Mouse (Mus musculus) heart, postnatal 0 days (tissue): ENCODE measurements around the gene Slc39a11. TPM values are rescaled to one million over a fixed set of nuclear protein-coding genes. Genes with fewer than 3 reads are reported as not detected.

Experiments used
- ATAC-seq: fragments of 200-750 bp; cut with Nextera tagmentation; 2 replicates; pipeline ENCODE4 v1.8.0; 2017; ENCODE audit warnings: low read depth, moderate number of reproducible peaks, moderate library complexity; ENCODE audit not compliant: insufficient read depth
- DNase-seq: peaks from one replicate; pipeline ENCODE4 v3.0.0-alpha.2; 2016; ENCODE audit warnings: low spot score
- H3K27ac ChIP-seq: fragments of 300-500 bp; sonication (generic); 2 replicates; pipeline ENCODE4 v1.5.1; 2014; ENCODE audit warnings: low read depth, mild to moderate bottlenecking
- H3K27me3 ChIP-seq: fragments of 300-500 bp; sonication (generic); 2 replicates; pipeline ENCODE4 v1.6.1; 2014; ENCODE audit warnings: low read length, mixed read lengths; ENCODE audit not compliant: control insufficient read depth, insufficient read depth
- H3K36me3 ChIP-seq: fragments of 300-500 bp; sonication (generic); replicated peaks from 2 replicates; pipeline ENCODE4 v1.6.1; 2014; ENCODE audit warnings: low read length, mixed read lengths; ENCODE audit not compliant: control insufficient read depth, insufficient read depth
- H3K4me1 ChIP-seq: fragments of 300-500 bp; sonication (generic); 2 replicates; pipeline ENCODE4 v1.6.1; 2014; ENCODE audit warnings: antibody characterized with exemption; ENCODE audit not compliant: control insufficient read depth, insufficient read depth
- H3K4me2 ChIP-seq: fragments of 300-500 bp; sonication (generic); 2 replicates; pipeline ENCODE4 v1.6.1; 2014; ENCODE audit warnings: low read depth, mild to moderate bottlenecking, low read length, moderate library complexity
- H3K4me3 ChIP-seq: fragments of 300-500 bp; sonication (generic); 2 replicates; pipeline ENCODE4 v1.5.1; 2014; ENCODE audit warnings: low read depth, low read length
- H3K9ac ChIP-seq: fragments of 300-500 bp; sonication (generic); replicated peaks from 2 replicates; pipeline ENCODE4 v1.6.1; 2014; ENCODE audit warnings: low read depth, low read length, mixed read lengths
- H3K9me3 ChIP-seq: fragments of 300-500 bp; sonication (generic); replicated peaks from 2 replicates; pipeline ENCODE4 v1.6.1; 2016; ENCODE audit warnings: low read length; ENCODE audit not compliant: control insufficient read depth
- CTCF ChIP-seq: IDR thresholded peaks from 2 replicates; pipeline ENCODE4 v1.5.1; 2016; ENCODE audit warnings: antibody characterized with exemption, control low read depth, low read depth
- EP300 ChIP-seq: IDR thresholded peaks from 2 replicates; pipeline ENCODE4 v1.6.1; 2016; ENCODE audit warnings: antibody characterized with exemption, low read depth
- WGBS: fragments of 180-500 bp; shearing (Covaris S2); extraction: QIAGEN DNeasy Blood & Tissue Kit; methylation state at CpG from one replicate; pipeline ENCODE4 v1.1.7; 2014; 5-methylcytosine and 5-hydroxymethylcytosine counted together
- polyA plus RNA-seq: library from polyadenylated mRNA; unstranded; fragments of >200 nt; fragmentation: Nextera tagmentation; extraction: Ambion mirVana; gene quantifications from 2 replicates; pipeline ENCODE4 v1.2.1, GENCODE M21; 2015
- total RNA-seq: library from RNA; depleted of rRNA; stranded (reverse); fragments of >200 nt; gene quantifications from 2 replicates; pipeline ENCODE4 v1.2.3, GENCODE M21; 2014; ENCODE audit warnings: low replicate concordance

The Slc39a11 gene
- total and polyA plus RNA-seq, 2 experiments from 2014 or later: 8.6 to 16.3 TPM

DNA sequence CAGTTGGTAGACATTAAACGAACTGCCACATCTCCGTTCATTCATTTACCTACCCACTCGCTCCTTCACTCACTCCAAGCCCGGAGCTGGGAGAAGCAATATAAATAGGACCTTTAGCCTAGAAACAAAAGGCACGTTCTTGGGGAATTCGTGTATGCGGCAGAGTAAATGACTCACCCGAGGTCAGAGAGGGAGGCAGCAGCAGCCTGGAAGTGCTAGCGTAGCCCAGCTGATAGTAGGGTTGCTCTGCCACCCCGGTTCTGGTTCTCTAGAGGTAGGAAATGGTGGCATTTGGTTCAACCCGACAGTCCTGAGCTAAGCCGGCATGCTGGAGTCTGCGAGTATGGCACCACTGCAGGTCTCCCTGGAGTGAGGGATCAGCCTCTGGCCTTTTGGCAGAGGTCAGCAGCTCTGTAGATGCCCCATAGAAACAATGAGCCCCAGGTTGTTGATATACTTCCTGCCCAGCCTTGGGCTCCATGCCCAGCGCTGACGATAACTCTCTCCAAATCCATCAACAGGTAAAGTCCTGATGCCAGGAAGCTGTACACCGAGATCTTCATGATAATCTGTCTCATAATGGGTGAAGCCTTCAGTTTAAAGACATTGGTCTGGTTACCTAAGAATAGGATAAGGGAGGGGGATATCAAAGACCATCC, 440.5 kb downstream of the Slc39a11 start:
- Histone ChIP-seq H3K4me1 (no peaks in the 10 kb centered on the region), H3K27ac (no peak overlapping the region), H3K4me2 (no peak overlapping the region), H3K9ac (no peak overlapping the region), H3K36me3 (no peaks in the 10 kb centered on the region), H3K27me3 (no peaks in the 10 kb centered on the region), H3K9me3 (no peaks in the 10 kb centered on the region), H3K4me3 (no peak overlapping the region)
- no peak for TF ChIP-seq CTCF
- TF ChIP-seq EP300: no peak
- no peak for ATAC-seq
- no peak for DNase-seq
- WGBS: 60% methylated on average over 16 of the region's 16 CpGs

DNA sequence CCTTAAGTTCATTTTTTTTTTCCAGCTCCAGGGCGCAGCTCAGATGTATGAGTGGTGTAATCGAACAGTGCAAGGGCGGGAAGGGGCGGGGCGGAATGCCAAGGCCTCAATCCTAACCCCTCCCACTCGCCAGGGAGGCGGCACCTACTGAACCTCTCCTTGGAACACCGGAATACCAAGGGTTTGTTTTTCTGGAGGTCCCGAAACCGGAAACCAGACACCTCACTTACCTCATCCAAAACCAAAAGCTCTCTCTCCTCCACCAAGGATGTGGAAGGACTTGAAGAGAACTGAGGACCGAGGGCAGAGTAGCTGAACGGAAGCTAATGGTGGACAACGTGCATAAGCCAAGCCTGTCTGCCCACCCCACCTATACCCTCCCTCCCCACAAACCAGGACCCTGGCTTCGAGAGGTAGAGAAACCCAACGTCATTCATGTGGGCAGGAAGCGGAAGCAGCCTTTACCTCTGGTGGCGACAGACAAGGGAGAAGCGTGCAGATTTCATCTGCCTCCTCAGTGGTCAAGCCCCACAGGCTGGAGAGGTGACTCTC, 441.3 kb downstream of the Slc39a11 start:
- Histone ChIP-seq H3K9me3 (no peaks in the 10 kb centered on the region), H3K4me1 (no peaks in the 10 kb centered on the region), H3K27ac (no peak overlapping the region), H3K36me3 (no peaks in the 10 kb centered on the region), H3K9ac (no peak overlapping the region), H3K27me3 (no peaks in the 10 kb centered on the region), H3K4me2 (no peak overlapping the region), H3K4me3 (no peak overlapping the region)
- ATAC-seq (no peak), DNase-seq (no peak)
- no peak for TF ChIP-seq CTCF
- TF ChIP-seq EP300: no peak
- 70% methylated on average over 18 of the region's 18 CpGs for WGBS

DNA sequence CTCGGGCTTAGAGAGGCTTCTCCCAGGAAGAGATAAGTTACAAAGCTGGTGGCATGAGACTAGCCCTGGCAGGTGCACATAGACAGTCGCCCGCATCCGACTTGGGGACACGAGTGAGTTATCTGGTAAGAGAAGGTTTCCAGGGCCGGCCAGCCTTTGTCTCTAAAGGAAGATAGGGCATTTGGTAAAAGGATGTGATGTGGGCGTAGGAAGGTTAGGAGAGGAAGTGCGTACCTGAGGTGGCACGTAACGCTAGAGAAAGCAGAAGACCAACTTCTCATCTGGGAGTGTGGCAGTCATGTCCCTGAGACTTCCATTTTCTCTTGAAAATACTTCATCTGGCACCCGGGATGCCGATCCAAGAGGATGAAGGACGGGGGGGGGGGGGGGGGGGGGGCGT, 441.9 kb downstream of the Slc39a11 start:
- Histone ChIP-seq H3K4me3 (no peak overlapping the region), H3K4me2 (no peak overlapping the region), H3K4me1 (no peaks in the 10 kb centered on the region), H3K27ac (no peak overlapping the region), H3K36me3 (no peaks in the 10 kb centered on the region), H3K27me3 (no peaks in the 10 kb centered on the region), H3K9ac (no peak overlapping the region), H3K9me3 (no peaks in the 10 kb centered on the region)
- TF ChIP-seq CTCF (no peak), EP300 (no peak)
- ATAC-seq: no peak
- DNase-seq: no peak
- WGBS: 74% methylated on average over 13 of the region's 14 CpGs

DNA sequence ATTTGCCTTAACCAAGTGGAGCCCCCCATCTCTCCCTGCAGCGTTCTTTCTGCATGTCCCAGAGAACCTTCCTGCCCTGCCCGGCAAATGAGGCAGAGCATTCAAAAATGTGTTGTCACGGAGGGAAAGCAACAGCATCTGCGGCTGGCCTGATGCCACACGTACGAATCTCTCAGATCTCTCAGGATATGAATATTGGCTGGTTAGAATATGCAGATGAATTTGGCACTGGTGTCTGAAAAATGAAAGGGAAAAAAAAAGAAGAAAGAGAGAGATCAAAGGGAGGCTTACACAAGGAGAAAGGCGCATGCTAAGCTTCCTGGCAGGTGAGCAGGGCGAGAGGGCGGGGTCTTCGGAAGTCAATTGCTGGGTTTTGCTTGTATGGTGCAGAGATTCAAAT, 443.8 kb downstream of the Slc39a11 start:
- H3K9me3 ChIP-seq: no peaks in the 10 kb centered on the region
- 0 out of 2 replicates have a peak, but pooled peaks cover 3% of the 10 kb centered on the region for H3K4me1 ChIP-seq
- no peak for DNase-seq
- ATAC-seq: no peak
- H3K36me3 ChIP-seq: no peaks in the 10 kb centered on the region
- WGBS: 68% methylated on average over 10 of the region's 10 CpGs
- H3K4me3 ChIP-seq: no peak overlapping the region
- no peak overlapping the region for H3K4me2 ChIP-seq
- no peak overlapping the region for H3K27ac ChIP-seq
- TF ChIP-seq EP300 (no peak), CTCF (no peak)
- H3K9ac ChIP-seq: no peak overlapping the region
- H3K27me3 ChIP-seq: peaks cover under 1% of the 10 kb centered on the region; the same call in 1 of the 2 replicates

- Histone ChIP-seq H3K4me2 (no peak overlapping the region), H3K4me3 (no peak overlapping the region), H3K27ac (no peak overlapping the region), H3K27me3 (peaks cover 14% of the 10 kb centered on the region), H3K9ac (no peak overlapping the region), H3K36me3 (no peaks in the 10 kb centered on the region), H3K4me1 (0 out of 2 replicates have a peak, but pooled peaks cover 8% of the 10 kb centered on the region), H3K9me3 (no peaks in the 10 kb centered on the region)
- no peak for ATAC-seq
- WGBS: 84% methylated on average over 7 of the region's 7 CpGs
- DNase-seq: no peak
- TF ChIP-seq EP300: no peak
- no peak for TF ChIP-seq CTCF
Measured at GRCm38 (mm10) chr11:113203008-113203407, 446.9 kb downstream of the Slc39a11 start.
